Mouse (Mus musculus) ovary, adult 18-20 months (tissue): Measurements from ENCODE around the gene Phf21a.

Source experiments
- DNase-seq: peaks from one replicate; pipeline ENCODE4 v3.0.0; 2022; ENCODE audit warnings: low spot score, mixed read lengths

Gene Phf21a

GRCm38 (mm10) chr2:92231706-92232105 lies 138.8 kb downstream of the Phf21a start:
- no peak for DNase-seq

- no peak for DNase-seq
Observed at GRCm38 (mm10) chr2:92234768-92235332, 141.9 kb downstream of the Phf21a start.

- DNase-seq: no peak
Observed at GRCm38 (mm10) chr2:92240299-92240698, 147.4 kb downstream of the Phf21a start.

- no peak for DNase-seq
Observed at GRCm38 (mm10) chr2:92240816-92241215, 147.9 kb downstream of the Phf21a start.

GRCm38 (mm10) chr2:92241317-92241716 lies 148.4 kb downstream of the Phf21a start:
- no peak for DNase-seq

- DNase-seq: no peak
Observed at GRCm38 (mm10) chr2:92246112-92246511, 153.2 kb downstream of the Phf21a start.

GRCm38 (mm10) chr2:92247711-92248110 lies 154.8 kb downstream of the Phf21a start:
- DNase-seq: no peak

- DNase-seq: no peak
Observed at GRCm38 (mm10) chr2:92250472-92250871, 157.6 kb downstream of the Phf21a start.

GRCm38 (mm10) chr2:92253777-92254176 lies 160.9 kb downstream of the Phf21a start:
- DNase-seq: no peak

- DNase-seq: no peak
Observed at GRCm38 (mm10) chr2:92256141-92256540, 163.2 kb downstream of the Phf21a start.

- no peak for DNase-seq
Observed at GRCm38 (mm10) chr2:92257372-92257956, 164.5 kb downstream of the Phf21a start.

- DNase-seq: no peak
Observed at GRCm38 (mm10) chr2:92259924-92260323, 167.0 kb downstream of the Phf21a start.

GRCm38 (mm10) chr2:92266100-92266617 lies 173.2 kb downstream of the Phf21a start:
- no peak for DNase-seq

- DNase-seq: no peak
Observed at GRCm38 (mm10) chr2:92269227-92269626, 176.3 kb downstream of the Phf21a start.

- DNase-seq: no peak
Observed at GRCm38 (mm10) chr2:92272510-92272909, 179.6 kb downstream of the Phf21a start.

GRCm38 (mm10) chr2:92273101-92273801 lies 180.3 kb downstream of the Phf21a start:
- DNase-seq: no peak

GRCm38 (mm10) chr2:92273802-92274183 lies 180.9 kb downstream of the Phf21a start:
- no peak for DNase-seq

- DNase-seq: no peak
Observed at GRCm38 (mm10) chr2:92277787-92278186, 184.9 kb downstream of the Phf21a start.

- no peak for DNase-seq
Observed at GRCm38 (mm10) chr2:92278663-92279062, 185.7 kb downstream of the Phf21a start.

- DNase-seq: no peak
Observed at GRCm38 (mm10) chr2:92279398-92279797, 186.5 kb downstream of the Phf21a start.

- DNase-seq: no peak
Observed at GRCm38 (mm10) chr2:92285597-92285996, 192.7 kb downstream of the Phf21a start.

- no peak for DNase-seq
Observed at GRCm38 (mm10) chr2:92289335-92289734, 196.4 kb downstream of the Phf21a start.

GRCm38 (mm10) chr2:92291526-92291925 lies 198.6 kb downstream of the Phf21a start:
- DNase-seq: no peak
